In the genomic region with DNA sequence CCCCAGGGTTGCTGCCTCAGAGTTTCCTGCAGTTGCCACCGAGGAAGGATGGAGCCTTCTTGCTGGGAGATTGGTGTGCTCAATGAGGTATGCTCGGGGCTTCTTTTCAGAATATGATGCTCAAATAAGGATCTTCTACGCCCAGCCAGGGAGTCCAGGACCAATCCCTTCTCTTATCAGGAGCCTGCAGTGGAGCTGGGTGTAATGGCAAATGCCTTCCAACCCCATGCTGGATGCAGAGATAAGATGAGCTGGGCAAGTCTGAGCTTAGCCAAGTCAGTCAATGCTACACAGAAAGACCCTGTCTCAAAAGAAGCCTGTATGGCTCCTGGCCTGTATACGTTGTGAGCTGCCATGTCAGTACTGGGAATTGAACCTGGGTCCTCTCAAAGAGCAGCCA, we compare ENCODE assay signal across 20 mouse cellular contexts. TPM values are rescaled to one million over a fixed set of nuclear protein-coding genes. Genes with fewer than 3 reads are reported as not detected.
A peak's percentile ranks its signal among the peaks of the same experiment; 100 is the strongest.
DNase-seq lines count a peak whose midpoint lies in the region; ATAC-seq and TF ChIP-seq lines count a peak whose summit lies in the region.
"Had no signal": no experiment of that assay in that cellular context is flagged by ENCODE, and none has a peak within 500 bp of the region (broad histone marks: within the 10 kb centered on the region; RNA-seq: fewer than 3 reads in every experiment).

No protein-coding gene starts in this region.

- peak; percentile 94 for TF ChIP-seq EP300 in liver, embryonic 14.5 days (IDR thresholded peaks at IDR 0.05; ENCODE audit: low read depth)

- WGBS in heart, embryonic 12.5 days: 73% methylated on average over 4 of the region's 4 CpGs
- 10% methylated on average over 4 of the region's 4 CpGs for WGBS in liver, embryonic 14.5 days (ENCODE audit: insufficient replicate concordance)

- peak; percentile 45 for DNase-seq in heart, adult 11 months
- peak; percentile 78 to 85 (median 78) for DNase-seq in liver, embryonic 14.5 days (ENCODE audit: low read depth in 3 of 3, low spot score in 3 of 3)
- peak; percentile 57 to 68 for DNase-seq in spleen, postnatal 4 days (ENCODE audit: low spot score in 2 of 2)
- no peak for DNase-seq in thymus, postnatal 0 days (ENCODE audit: low spot score)
- DNase-seq in embryo, embryonic 10.5 days (ENCODE audit: low spot score): no peak
- no peak for DNase-seq in gastrocnemius, postnatal 4 days (ENCODE audit: low spot score in 2 of 2)
- DNase-seq: adrenal gland, postnatal 10 days; cerebellum, adult 9-10 months; embryo, embryonic 11 days; heart, postnatal 10 days; thymus, postnatal 14 days had no signal

- no peaks in the 10 kb centered on the region for H3K4me1 ChIP-seq in heart, embryonic 12.5 days (replicated peaks)
- H3K4me1 ChIP-seq in liver, embryonic 14.5 days (replicated peaks; ENCODE audit: control insufficient read depth in 2 of 2, insufficient read depth in 2 of 2, low read length in 1 of 2): peaks cover 15 to 22% of the 10 kb centered on the region in 2 experiments
- H3K4me1 ChIP-seq: embryonic facial prominence, embryonic 15.5 days; forebrain, embryonic 15.5 days; intestine, embryonic 15.5 days; midbrain, embryonic 10.5 days; neural tube, embryonic 12.5 days had no signal

- H3K27me3 ChIP-seq in heart, embryonic 12.5 days (replicated peaks): no peaks in the 10 kb centered on the region
- no peaks in the 10 kb centered on the region for H3K27me3 ChIP-seq in liver, embryonic 14.5 days (ENCODE audit: control insufficient read depth, insufficient read depth, low read length)
- H3K27me3 ChIP-seq: embryonic facial prominence, embryonic 15.5 days; forebrain, embryonic 15.5 days; intestine, embryonic 15.5 days; neural tube, embryonic 12.5 days had no signal

- no peak for ATAC-seq in heart, embryonic 12.5 days (ENCODE audit: insufficient number of reproducible peaks, low FRiP score)
- peak; percentile 58 for ATAC-seq in common myeloid progenitor, adult 5-6 weeks (replicated peaks; ENCODE audit: low read depth, poor library complexity, severe bottlenecking)
- peak; percentile 100 for ATAC-seq in liver, embryonic 14.5 days (ENCODE audit: insufficient read depth)
- ATAC-seq: CD4-positive, CD25-positive, alpha-beta regulatory T cell, adult 4 months; forebrain, embryonic 15.5 days; intestine, embryonic 15.5 days had no signal

- no peak overlapping the region for H3K9ac ChIP-seq in heart, embryonic 12.5 days
- peak overlapping the region; percentile 13; the same call in 1 of the 2 replicates for H3K9ac ChIP-seq in liver, embryonic 14.5 days (replicated peaks)
- H3K9ac ChIP-seq: embryonic facial prominence, embryonic 15.5 days; forebrain, embryonic 15.5 days; hindbrain, embryonic 14.5 days; intestine, embryonic 15.5 days; neural tube, embryonic 12.5 days had no signal

- H3K9me3 ChIP-seq in heart, embryonic 12.5 days (replicated peaks): 0 out of 2 replicates have a peak, but pooled peaks cover 2% of the 10 kb centered on the region
- H3K9me3 ChIP-seq in liver, embryonic 14.5 days (ENCODE audit: control insufficient read depth, low read length): no peaks in the 10 kb centered on the region
- H3K9me3 ChIP-seq: embryonic facial prominence, embryonic 15.5 days; forebrain, embryonic 15.5 days; intestine, embryonic 15.5 days; neural tube, embryonic 12.5 days had no signal

- H3K36me3 ChIP-seq in heart, embryonic 12.5 days: no peaks in the 10 kb centered on the region
- no peaks in the 10 kb centered on the region for H3K36me3 ChIP-seq in liver, embryonic 14.5 days (replicated peaks; ENCODE audit: control insufficient read depth, insufficient read depth, low read depth)
- H3K36me3 ChIP-seq: embryonic facial prominence, embryonic 15.5 days; forebrain, embryonic 15.5 days; intestine, embryonic 15.5 days; midbrain, embryonic 10.5 days; neural tube, embryonic 12.5 days had no signal

- no peak overlapping the region for H3K4me3 ChIP-seq in heart, embryonic 12.5 days
- H3K4me3 ChIP-seq in liver, embryonic 14.5 days (ENCODE audit: insufficient read depth in 1 of 2, low read depth in 2 of 2, low read length in 2 of 2): peak overlapping the region; percentile 2 to 38
- H3K4me3 ChIP-seq: embryonic facial prominence, embryonic 15.5 days; forebrain, embryonic 15.5 days; intestine, embryonic 15.5 days; midbrain, embryonic 10.5 days; neural tube, embryonic 12.5 days had no signal

- H3K27ac ChIP-seq in heart, embryonic 12.5 days (ENCODE audit: poor library complexity, severe bottlenecking): no peak overlapping the region
- peak overlapping the region; percentile 66 for H3K27ac ChIP-seq in liver, embryonic 14.5 days
- H3K27ac ChIP-seq: embryonic facial prominence, embryonic 15.5 days; forebrain, embryonic 15.5 days; hindbrain, embryonic 14.5 days; intestine, embryonic 15.5 days; midbrain, embryonic 10.5 days; neural tube, embryonic 12.5 days had no signal

- H3K4me2 ChIP-seq in heart, embryonic 12.5 days: no peak overlapping the region
- H3K4me2 ChIP-seq in liver, embryonic 14.5 days (ENCODE audit: low read depth): peak overlapping the region; percentile 47
- H3K4me2 ChIP-seq: embryonic facial prominence, embryonic 15.5 days; forebrain, embryonic 15.5 days; hindbrain, embryonic 14.5 days; intestine, embryonic 15.5 days; neural tube, embryonic 12.5 days had no signal

- no peak for TF ChIP-seq CTCF in liver, embryonic 14.5 days (IDR thresholded peaks at IDR 0.05; ENCODE audit: low read depth)

RNA-seq across cellular contexts. Expression of a gene that starts 10.9 kb away (rescaled TPM):
- 12.7 and 13.7 TPM in 2 replicates for polyA plus RNA-seq in heart, embryonic 12.5 days (2016; fragmentation: Nextera tagmentation; extraction: Ambion mirVana)
- 12.9 and 39.4 TPM in 2 replicates for total RNA-seq in common myeloid progenitor, adult 5-6 weeks (2017)
- 1.6 and 1.9 TPM in 2 replicates for polyA plus RNA-seq in liver, embryonic 14.5 days (2012; rRNA removed)
- polyA plus RNA-seq in liver, embryonic 14.5 days (2014; fragmentation: Nextera tagmentation; extraction: Ambion mirVana): 1.4 and 2.2 TPM in 2 replicates
- polyA plus RNA-seq in thymus, postnatal 0 days (2015; fragmentation: Nextera tagmentation; extraction: Ambion mirVana): 6.6 and 7.0 TPM in 2 replicates
- total RNA-seq in gastrocnemius, postnatal 4 days (2021): 10 to 100 TPM; 13.1 to 13.5 TPM

RNA-seq across cellular contexts. Expression of a gene that starts 37.9 kb away (rescaled TPM):
- 38.8 and 40.0 TPM in 2 replicates for polyA plus RNA-seq in heart, embryonic 12.5 days (2016; fragmentation: Nextera tagmentation; extraction: Ambion mirVana)
- 55.9 and 57.4 TPM in 2 replicates for total RNA-seq in common myeloid progenitor, adult 5-6 weeks (2017)
- polyA plus RNA-seq in liver, embryonic 14.5 days (2012; rRNA removed): 10.3 and 14.0 TPM in 2 replicates
- 13.7 and 16.1 TPM in 2 replicates for polyA plus RNA-seq in liver, embryonic 14.5 days (2014; fragmentation: Nextera tagmentation; extraction: Ambion mirVana)
- 42.5 and 44.3 TPM in 2 replicates for polyA plus RNA-seq in thymus, postnatal 0 days (2015; fragmentation: Nextera tagmentation; extraction: Ambion mirVana)
- total RNA-seq in gastrocnemius, postnatal 4 days (2021): 10 to 100 TPM; 48.4 to 50.5 TPM

RNA-seq across cellular contexts. Expression of a gene that starts 38.1 kb away (rescaled TPM):
- 8.7 and 9.8 TPM in 2 replicates for polyA plus RNA-seq in heart, embryonic 12.5 days (2016; fragmentation: Nextera tagmentation; extraction: Ambion mirVana)
- 0.68 and 1.1 TPM in 2 replicates for total RNA-seq in common myeloid progenitor, adult 5-6 weeks (2017)
- 4.4 and 5.4 TPM in 2 replicates for polyA plus RNA-seq in liver, embryonic 14.5 days (2012; rRNA removed)
- 6.8 and 7.5 TPM in 2 replicates for polyA plus RNA-seq in liver, embryonic 14.5 days (2014; fragmentation: Nextera tagmentation; extraction: Ambion mirVana)
- 2.8 and 3.5 TPM in 2 replicates for polyA plus RNA-seq in thymus, postnatal 0 days (2015; fragmentation: Nextera tagmentation; extraction: Ambion mirVana)
- 1 to 10 TPM; 5.0 to 5.1 TPM for total RNA-seq in gastrocnemius, postnatal 4 days (2021)

RNA-seq across cellular contexts. Expression of a gene that starts 53.3 kb away (rescaled TPM):
- polyA plus RNA-seq in heart, embryonic 12.5 days (2016; fragmentation: Nextera tagmentation; extraction: Ambion mirVana): 34.1 and 35.9 TPM in 2 replicates
- total RNA-seq in common myeloid progenitor, adult 5-6 weeks (2017): 18.3 and 31.8 TPM in 2 replicates
- polyA plus RNA-seq in liver, embryonic 14.5 days (2012; rRNA removed): 24.9 and 27.3 TPM in 2 replicates
- polyA plus RNA-seq in liver, embryonic 14.5 days (2014; fragmentation: Nextera tagmentation; extraction: Ambion mirVana): 18.5 and 21.7 TPM in 2 replicates
- polyA plus RNA-seq in thymus, postnatal 0 days (2015; fragmentation: Nextera tagmentation; extraction: Ambion mirVana): 55.2 and 62.1 TPM in 2 replicates
- 10 to 100 TPM; 21.6 to 25.5 TPM for total RNA-seq in gastrocnemius, postnatal 4 days (2021)

Comparison
In these comparisons a context has a peak if more than half of its experiments do, and no peak if none do; other contexts are left out.
1. DNase-seq: peak in heart, adult 11 months (single experiment), liver, embryonic 14.5 days (3 of 3) and spleen, postnatal 4 days (2 of 2); none in thymus, postnatal 0 days (single experiment), embryo, embryonic 10.5 days (single experiment) and gastrocnemius, postnatal 4 days (0 of 2).